20 mouse cellular contexts compared by ENCODE assay signal in the genomic region with DNA sequence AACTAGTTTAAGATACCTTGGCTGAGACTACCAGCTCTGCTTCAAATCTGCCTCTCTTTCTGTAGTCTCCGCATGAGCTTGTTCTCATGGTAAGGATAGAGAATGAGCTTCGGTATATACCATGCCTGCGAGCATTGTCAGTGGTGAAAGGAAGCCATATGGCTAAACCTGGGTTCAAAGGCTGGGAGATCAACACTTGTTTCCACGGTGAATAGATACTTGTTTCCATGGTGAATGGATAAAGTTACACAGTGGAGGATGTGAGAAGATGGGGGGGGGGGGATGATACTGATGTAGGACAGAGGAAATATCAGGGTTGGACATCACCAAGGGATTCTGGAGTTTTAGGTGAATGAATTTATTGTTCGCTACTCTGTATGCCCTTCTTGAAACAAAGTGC.
DNase-seq lines count a peak whose midpoint lies in the region; ATAC-seq lines count a peak whose summit lies in the region.
"Had no signal": no experiment of that assay in that cellular context is flagged by ENCODE, and none has a peak within 500 bp of the region (broad histone marks: within the 10 kb centered on the region; RNA-seq: fewer than 3 reads in every experiment).

No protein-coding gene starts in this region.

- H3K4me3 ChIP-seq in embryonic facial prominence, embryonic 14.5 days (ENCODE audit: low read depth, low read length), result no peak overlapping the region
- H3K4me3 ChIP-seq in embryonic facial prominence, embryonic 10.5 days, result no peak overlapping the region
- H3K4me3 ChIP-seq in hindbrain, embryonic 15.5 days, result no peak overlapping the region
- H3K4me3 ChIP-seq in hindbrain, embryonic 16.5 days (ENCODE audit: low read length), result no peak overlapping the region
- no peak overlapping the region for H3K4me3 ChIP-seq in neural tube, embryonic 12.5 days
- H3K4me3 ChIP-seq in neural tube, embryonic 15.5 days (replicated peaks), result no peak overlapping the region
- no peak overlapping the region for H3K4me3 ChIP-seq in forebrain, embryonic 15.5 days
- H3K4me3 ChIP-seq: heart, adult 2 months; left cerebral cortex, adult 2 months; liver, embryonic 13.5 days had no signal

- 62% methylated on average over 5 of the region's 5 CpGs for WGBS in embryonic facial prominence, embryonic 14.5 days
- 69% methylated on average over 5 of the region's 5 CpGs for WGBS in embryonic facial prominence, embryonic 10.5 days
- 36% methylated on average over 5 of the region's 5 CpGs for WGBS in hindbrain, embryonic 15.5 days
- 41% methylated on average over 5 of the region's 5 CpGs for WGBS in hindbrain, embryonic 16.5 days
- WGBS in neural tube, embryonic 12.5 days, result 33% methylated on average over 5 of the region's 5 CpGs
- WGBS in neural tube, embryonic 15.5 days, result 38% methylated on average over 5 of the region's 5 CpGs
- 44% methylated on average over 5 of the region's 5 CpGs for whole genome bisulfite sequencing in forebrain, embryonic 15.5 days

- H3K27me3 ChIP-seq in embryonic facial prominence, embryonic 14.5 days (replicated peaks; ENCODE audit: control insufficient read depth, insufficient read depth, low read length), result no peaks in the 10 kb centered on the region
- H3K27me3 ChIP-seq in embryonic facial prominence, embryonic 10.5 days (replicated peaks; ENCODE audit: low read depth, poor library complexity, severe bottlenecking), result no peaks in the 10 kb centered on the region
- no peaks in the 10 kb centered on the region for H3K27me3 ChIP-seq in hindbrain, embryonic 15.5 days
- no peaks in the 10 kb centered on the region for H3K27me3 ChIP-seq in hindbrain, embryonic 16.5 days (replicated peaks; ENCODE audit: control insufficient read depth, insufficient read depth, low read length)
- no peaks in the 10 kb centered on the region for H3K27me3 ChIP-seq in neural tube, embryonic 12.5 days (replicated peaks)
- H3K27me3 ChIP-seq in neural tube, embryonic 15.5 days (replicated peaks), result no peaks in the 10 kb centered on the region
- no peaks in the 10 kb centered on the region for H3K27me3 ChIP-seq in forebrain, embryonic 15.5 days
- H3K27me3 ChIP-seq: liver, embryonic 13.5 days had no signal

- H3K4me1 ChIP-seq in embryonic facial prominence, embryonic 14.5 days (ENCODE audit: control insufficient read depth, insufficient read depth, low read length), result no peaks in the 10 kb centered on the region
- H3K4me1 ChIP-seq in embryonic facial prominence, embryonic 10.5 days, result 0 out of 2 replicates have a peak, but pooled peaks cover 6% of the 10 kb centered on the region
- H3K4me1 ChIP-seq in hindbrain, embryonic 15.5 days (replicated peaks), result no peaks in the 10 kb centered on the region
- no peaks in the 10 kb centered on the region for H3K4me1 ChIP-seq in hindbrain, embryonic 16.5 days (ENCODE audit: control insufficient read depth, insufficient read depth, low read depth, low read length)
- H3K4me1 ChIP-seq in neural tube, embryonic 12.5 days, result peaks cover 3% of the 10 kb centered on the region; the same call in 1 of the 2 replicates
- H3K4me1 ChIP-seq in neural tube, embryonic 15.5 days, result no peaks in the 10 kb centered on the region
- no peaks in the 10 kb centered on the region for H3K4me1 ChIP-seq in forebrain, embryonic 15.5 days
- H3K4me1 ChIP-seq: liver, embryonic 13.5 days had no signal

- no peak overlapping the region for H3K9ac ChIP-seq in embryonic facial prominence, embryonic 14.5 days (ENCODE audit: low read depth, low read length)
- no peak overlapping the region for H3K9ac ChIP-seq in hindbrain, embryonic 15.5 days
- H3K9ac ChIP-seq in hindbrain, embryonic 16.5 days (ENCODE audit: low read depth, low read length), result no peak overlapping the region
- no peak overlapping the region for H3K9ac ChIP-seq in neural tube, embryonic 12.5 days
- no peak overlapping the region for H3K9ac ChIP-seq in neural tube, embryonic 15.5 days (replicated peaks)
- H3K9ac ChIP-seq in forebrain, embryonic 15.5 days (replicated peaks), result no peak overlapping the region
- H3K9ac ChIP-seq: liver, embryonic 13.5 days had no signal

- no peak overlapping the region for H3K27ac ChIP-seq in embryonic facial prominence, embryonic 14.5 days (replicated peaks; ENCODE audit: low read depth, low read length)
- no peak overlapping the region for H3K27ac ChIP-seq in embryonic facial prominence, embryonic 10.5 days (replicated peaks)
- no peak overlapping the region for H3K27ac ChIP-seq in hindbrain, embryonic 15.5 days (replicated peaks)
- H3K27ac ChIP-seq in hindbrain, embryonic 16.5 days (ENCODE audit: low read depth, low read length), result no peak overlapping the region
- no peak overlapping the region for H3K27ac ChIP-seq in neural tube, embryonic 12.5 days
- no peak overlapping the region for H3K27ac ChIP-seq in neural tube, embryonic 15.5 days (replicated peaks)
- no peak overlapping the region for H3K27ac ChIP-seq in forebrain, embryonic 15.5 days (replicated peaks)
- H3K27ac ChIP-seq: heart, adult 2 months; left cerebral cortex, adult 2 months; liver, embryonic 13.5 days; stomach, postnatal 0 days had no signal

- no peak overlapping the region for H3K4me2 ChIP-seq in embryonic facial prominence, embryonic 14.5 days (ENCODE audit: low read depth, low read length)
- no peak overlapping the region for H3K4me2 ChIP-seq in hindbrain, embryonic 15.5 days
- H3K4me2 ChIP-seq in hindbrain, embryonic 16.5 days (ENCODE audit: low read length), result no peak overlapping the region
- H3K4me2 ChIP-seq in neural tube, embryonic 12.5 days (replicated peaks), result no peak overlapping the region
- H3K4me2 ChIP-seq in neural tube, embryonic 15.5 days, result no peak overlapping the region
- H3K4me2 ChIP-seq in forebrain, embryonic 15.5 days (replicated peaks), result no peak overlapping the region
- H3K4me2 ChIP-seq: liver, embryonic 13.5 days had no signal

- ATAC-seq in embryonic facial prominence, embryonic 14.5 days (ENCODE audit: low read depth), result no peak
- ATAC-seq in hindbrain, embryonic 15.5 days (ENCODE audit: low FRiP score, low read depth), result peak; percentile 34; the same call in 1 of the 2 replicates
- ATAC-seq in hindbrain, embryonic 16.5 days, result no peak; the same call in 1 of the 2 replicates
- ATAC-seq in neural tube, embryonic 12.5 days (ENCODE audit: low FRiP score, low read depth), result peak; percentile 61; the same call in 1 of the 2 replicates
- ATAC-seq in neural tube, embryonic 15.5 days (ENCODE audit: low FRiP score), result no peak
- 0 out of 2 replicates have a peak, but pooled peaks have one; percentile 16 for ATAC-seq in forebrain, embryonic 15.5 days (replicated peaks)

- H3K36me3 ChIP-seq in embryonic facial prominence, embryonic 14.5 days (ENCODE audit: control insufficient read depth, insufficient read depth, low read length), result no peaks in the 10 kb centered on the region
- no peaks in the 10 kb centered on the region for H3K36me3 ChIP-seq in embryonic facial prominence, embryonic 10.5 days (replicated peaks)
- no peaks in the 10 kb centered on the region for H3K36me3 ChIP-seq in hindbrain, embryonic 15.5 days
- no peaks in the 10 kb centered on the region for H3K36me3 ChIP-seq in hindbrain, embryonic 16.5 days (ENCODE audit: control insufficient read depth, insufficient read depth, low read length)
- no peaks in the 10 kb centered on the region for H3K36me3 ChIP-seq in neural tube, embryonic 12.5 days
- H3K36me3 ChIP-seq in neural tube, embryonic 15.5 days, result no peaks in the 10 kb centered on the region
- H3K36me3 ChIP-seq in forebrain, embryonic 15.5 days, result no peaks in the 10 kb centered on the region
- H3K36me3 ChIP-seq: liver, embryonic 13.5 days had no signal

- peak; percentile 20 for DNase-seq in embryonic facial prominence, embryonic 14.5 days (ENCODE audit: low spot score)
- DNase-seq in embryonic facial prominence, embryonic 10.5 days (ENCODE audit: low spot score), result no peak
- no peak for DNase-seq in lung, postnatal 4 days
- DNase-seq: cerebellum, adult 11-12 months; gastrocnemius, postnatal 36 days; heart, adult 2 months; kidney, adult 8-10 months; liver, embryonic 13.5 days; lung, adult 2 months; lung, postnatal 14 days; right cerebral cortex, postnatal 14 days; thymus, adult 2 months; thymus, postnatal 4 days had no signal

- H3K9me3 ChIP-seq in embryonic facial prominence, embryonic 14.5 days (ENCODE audit: control insufficient read depth, low read length), result no peaks in the 10 kb centered on the region
- H3K9me3 ChIP-seq in embryonic facial prominence, embryonic 10.5 days, result no peaks in the 10 kb centered on the region
- H3K9me3 ChIP-seq in hindbrain, embryonic 15.5 days, result no peaks in the 10 kb centered on the region
- H3K9me3 ChIP-seq in hindbrain, embryonic 16.5 days (ENCODE audit: control insufficient read depth, low read length), result no peaks in the 10 kb centered on the region
- H3K9me3 ChIP-seq in neural tube, embryonic 12.5 days, result no peaks in the 10 kb centered on the region
- no peaks in the 10 kb centered on the region for H3K9me3 ChIP-seq in neural tube, embryonic 15.5 days (replicated peaks)
- H3K9me3 ChIP-seq in forebrain, embryonic 15.5 days, result no peaks in the 10 kb centered on the region
- H3K9me3 ChIP-seq: liver, embryonic 13.5 days had no signal

Comparison
In these comparisons a context has a peak if more than half of its experiments do, and no peak if none do; other contexts are left out.
1. ATAC-seq: peak in hindbrain, embryonic 15.5 days (single experiment), neural tube, embryonic 12.5 days (single experiment) and forebrain, embryonic 15.5 days (single experiment); none in embryonic facial prominence, embryonic 14.5 days (single experiment), hindbrain, embryonic 16.5 days (single experiment) and neural tube, embryonic 15.5 days (single experiment).